Mouse (Mus musculus) hindbrain, postnatal 0 days (tissue): ENCODE data around the gene Gm20388. TPM values are rescaled to one million over a fixed set of nuclear protein-coding genes. Genes with fewer than 3 reads are reported as not detected.

Experiments used
- ATAC-seq: fragments of 200-750 bp; cut with Nextera tagmentation; 2 replicates; pipeline ENCODE4 v1.8.0; 2017; ENCODE audit warnings: mild to moderate bottlenecking, moderate TSS enrichment, moderate library complexity
- DNase-seq: peaks from one replicate; pipeline ENCODE4 v3.0.0-alpha.2; 2015; ENCODE audit warnings: low spot score
- H3K27ac ChIP-seq: fragments of 300-500 bp; sonication (generic); 2 replicates; pipeline ENCODE4 v1.5.1; 2014; ENCODE audit warnings: mild to moderate bottlenecking
- H3K27me3 ChIP-seq: fragments of 300-500 bp; sonication (generic); 2 replicates; pipeline ENCODE4 v1.6.1; 2014; ENCODE audit warnings: low read length, mixed read lengths; ENCODE audit not compliant: insufficient read depth
- H3K36me3 ChIP-seq: fragments of 300-500 bp; sonication (generic); 2 replicates; pipeline ENCODE4 v1.6.1; 2014; ENCODE audit warnings: low read length, mixed read lengths; ENCODE audit not compliant: insufficient read depth
- H3K4me1 ChIP-seq: fragments of 300-500 bp; sonication (generic); 2 replicates; pipeline ENCODE4 v1.6.1; 2014; ENCODE audit warnings: antibody characterized with exemption, low read length, mixed read lengths; ENCODE audit not compliant: insufficient read depth
- H3K4me2 ChIP-seq: fragments of 300-500 bp; sonication (generic); 2 replicates; pipeline ENCODE4 v1.6.1; 2014; ENCODE audit warnings: low read depth, mild to moderate bottlenecking, low read length, moderate library complexity, mixed read lengths
- H3K4me3 ChIP-seq: fragments of 300-500 bp; sonication (generic); 2 replicates; pipeline ENCODE4 v1.5.1; 2014; ENCODE audit warnings: low read length
- H3K9ac ChIP-seq: fragments of 300-500 bp; sonication (generic); replicated peaks from 2 replicates; pipeline ENCODE4 v1.6.1; 2014; ENCODE audit warnings: mild to moderate bottlenecking, low read length, moderate library complexity, mixed read lengths
- H3K9me3 ChIP-seq: fragments of 300-500 bp; sonication (generic); 2 replicates; pipeline ENCODE4 v1.6.1; 2016; ENCODE audit warnings: low read length, mixed read lengths
- CTCF ChIP-seq: IDR thresholded peaks from 2 replicates; pipeline ENCODE4 v1.5.1; 2016; ENCODE audit warnings: antibody characterized with exemption, control low read depth, low read depth
- WGBS: fragments of 180-500 bp; shearing (Covaris S2); extraction: QIAGEN DNeasy Blood & Tissue Kit; methylation state at CpG from one replicate; pipeline ENCODE4 v1.1.7; 2014; 5-methylcytosine and 5-hydroxymethylcytosine counted together
- polyA plus RNA-seq: library from polyadenylated mRNA; unstranded; fragments of >200 nt; fragmentation: Nextera tagmentation; extraction: Ambion mirVana; gene quantifications from 2 replicates; pipeline ENCODE4 v1.2.1, GENCODE M21; 2015
- total RNA-seq: library from RNA; depleted of rRNA; stranded (reverse); fragments of >200 nt; gene quantifications from 2 replicates; pipeline ENCODE4 v1.2.3, GENCODE M21; 2014

Gene Gm20388
- total and polyA plus RNA-seq, 2 experiments from 2014 or later, result 71.3 TPM; not detected in 1

GRCm38 (mm10) chr8:121364646-121365045 is 1454.0 kb downstream of the Gm20388 start:
- 78% methylated on average over 6 of the region's 6 CpGs for WGBS
- H3K27me3 ChIP-seq, result no peaks in the 10 kb centered on the region
- no peaks in the 10 kb centered on the region for H3K36me3 ChIP-seq
- ATAC-seq, result no peak
- H3K4me1 ChIP-seq, result no peaks in the 10 kb centered on the region
- H3K4me3 ChIP-seq, result no peak overlapping the region
- no peak for DNase-seq
- H3K27ac ChIP-seq, result no peak overlapping the region
- H3K4me2 ChIP-seq, result no peak overlapping the region
- no peaks in the 10 kb centered on the region for H3K9me3 ChIP-seq
- H3K9ac ChIP-seq, result no peak overlapping the region
- TF ChIP-seq CTCF, result no peak

GRCm38 (mm10) chr8:121365150-121365549 is 1454.5 kb downstream of the Gm20388 start:
- H3K27ac ChIP-seq, result no peak overlapping the region
- ATAC-seq (no peak), DNase-seq (no peak)
- H3K36me3 ChIP-seq, result no peaks in the 10 kb centered on the region
- H3K4me3 ChIP-seq, result no peak overlapping the region
- H3K27me3 ChIP-seq, result no peaks in the 10 kb centered on the region
- H3K4me2 ChIP-seq, result no peak overlapping the region
- WGBS, result 80% methylated on average over 3 of the region's 3 CpGs
- H3K9me3 ChIP-seq, result no peaks in the 10 kb centered on the region
- TF ChIP-seq CTCF, result no peak
- no peaks in the 10 kb centered on the region for H3K4me1 ChIP-seq
- no peak overlapping the region for H3K9ac ChIP-seq

- DNase-seq (no peak), ATAC-seq (no peak)
- Histone ChIP-seq H3K27me3 (no peaks in the 10 kb centered on the region), H3K4me3 (no peak overlapping the region), H3K4me1 (no peaks in the 10 kb centered on the region), H3K27ac (no peak overlapping the region), H3K4me2 (no peak overlapping the region), H3K9me3 (no peaks in the 10 kb centered on the region), H3K9ac (no peak overlapping the region), H3K36me3 (no peaks in the 10 kb centered on the region)
- no peak for TF ChIP-seq CTCF
- 74% methylated on average over 12 of the region's 12 CpGs for WGBS
Measured at GRCm38 (mm10) chr8:121366655-121367054, 1456.0 kb downstream of the Gm20388 start.

- H3K4me2 ChIP-seq, result no peak overlapping the region
- no peaks in the 10 kb centered on the region for H3K9me3 ChIP-seq
- H3K4me1 ChIP-seq, result no peaks in the 10 kb centered on the region
- no peaks in the 10 kb centered on the region for H3K27me3 ChIP-seq
- H3K27ac ChIP-seq, result no peak overlapping the region
- no peak for TF ChIP-seq CTCF
- H3K9ac ChIP-seq, result no peak overlapping the region
- no peaks in the 10 kb centered on the region for H3K36me3 ChIP-seq
- H3K4me3 ChIP-seq, result no peak overlapping the region
- WGBS, result 45% methylated on average over 11 of the region's 11 CpGs
- DNase-seq, result no peak
- ATAC-seq, result no peak
Measured at GRCm38 (mm10) chr8:121368799-121369198, 1458.2 kb downstream of the Gm20388 start.

GRCm38 (mm10) chr8:121369378-121369777 is 1458.7 kb downstream of the Gm20388 start:
- ATAC-seq (no peak), DNase-seq (no peak)
- H3K36me3 ChIP-seq, result no peaks in the 10 kb centered on the region
- H3K27me3 ChIP-seq, result no peaks in the 10 kb centered on the region
- no peaks in the 10 kb centered on the region for H3K9me3 ChIP-seq
- no peaks in the 10 kb centered on the region for H3K4me1 ChIP-seq
- H3K9ac ChIP-seq, result no peak overlapping the region
- no peak overlapping the region for H3K4me3 ChIP-seq
- no peak overlapping the region for H3K4me2 ChIP-seq
- H3K27ac ChIP-seq, result no peak overlapping the region
- WGBS, result 79% methylated on average over 11 of the region's 11 CpGs
- no peak for TF ChIP-seq CTCF

- TF ChIP-seq CTCF, result no peak
- Histone ChIP-seq H3K4me3 (no peak overlapping the region), H3K9me3 (no peaks in the 10 kb centered on the region), H3K27me3 (no peaks in the 10 kb centered on the region), H3K27ac (no peak overlapping the region), H3K4me1 (no peaks in the 10 kb centered on the region), H3K4me2 (no peak overlapping the region), H3K36me3 (no peaks in the 10 kb centered on the region), H3K9ac (no peak overlapping the region)
- DNase-seq (no peak), ATAC-seq (no peak)
- WGBS, result 54% methylated on average over 9 of the region's 9 CpGs
Measured at GRCm38 (mm10) chr8:121371287-121371686, 1460.6 kb downstream of the Gm20388 start.

GRCm38 (mm10) chr8:121371911-121372638 is 1461.4 kb downstream of the Gm20388 start:
- Histone ChIP-seq H3K4me3 (no peak overlapping the region), H3K9ac (no peak overlapping the region), H3K27me3 (no peaks in the 10 kb centered on the region), H3K4me1 (no peaks in the 10 kb centered on the region), H3K36me3 (no peaks in the 10 kb centered on the region), H3K9me3 (no peaks in the 10 kb centered on the region), H3K4me2 (no peak overlapping the region), H3K27ac (no peak overlapping the region)
- DNase-seq, result no peak
- 64% methylated on average over 25 of the region's 25 CpGs for WGBS
- no peak for ATAC-seq
- no peak for TF ChIP-seq CTCF
